Mouse (Mus musculus): Measurements from ENCODE around the gene Tusc2. TPM values are rescaled to one million over a fixed set of nuclear protein-coding genes. Genes with fewer than 3 reads are reported as not detected.

Gene Tusc2
- total and polyA plus RNA-seq, 3 experiments, result 31.7 to 45.8 (median 39.1) TPM

- no peaks in the 10 kb centered on the region for H3K79me2 ChIP-seq (replicated peaks; ENCODE audit: control insufficient read depth, insufficient read depth, low read length)
- DNase-seq, result no peak
- no peaks in the 10 kb centered on the region for H3K36me3 ChIP-seq (ENCODE audit: control insufficient read depth, insufficient read depth, low read length)
- no peaks in the 10 kb centered on the region for H3K27me3 ChIP-seq (ENCODE audit: control insufficient read depth, insufficient read depth, low read length)
- WGBS, result 67% methylated on average over 23 of the region's 23 CpGs
- intact Hi-C loops (cut with DNase I), result no loop called here
- H3K27ac ChIP-seq, result no peak overlapping the region; the same call in 1 of the 2 replicates
- no peak for TF ChIP-seq EP300 (IDR thresholded peaks at IDR 0.05; ENCODE audit: insufficient read depth, low read depth, low read length)
- no peak for TF ChIP-seq CTCF (IDR thresholded peaks at IDR 0.05)
- TF ChIP-seq POLR2A (IDR thresholded peaks at IDR 0.05; ENCODE audit: insufficient read depth, low read depth, low read length), result no peak
- peaks cover 15% of the 10 kb centered on the region for H3K4me1 ChIP-seq (ENCODE audit: control insufficient read depth, insufficient read depth, low read length)
- H3K9ac ChIP-seq (ENCODE audit: low read depth, low read length), result no peak overlapping the region; the same call in 1 of the 2 replicates
- no peak overlapping the region; the same call in 1 of the 2 replicates for H3K4me3 ChIP-seq
These were observed 12.5 kb upstream of the Tusc2 start for GRCm38 (mm10) chr9:107550491-107551116.

GRCm38 (mm10) chr9:107551117-107551889, 11.8 kb upstream of the Tusc2 start, which contains the start of gene Rassf1:
Gene Rassf1 (plus strand): TSS chr9:107551555.
- peaks cover 14% of the 10 kb centered on the region for H3K4me1 ChIP-seq (ENCODE audit: control insufficient read depth, insufficient read depth, low read length)
- peak within 1 kb of the TSS; percentile 86 for H3K9ac ChIP-seq (ENCODE audit: low read depth, low read length)
- no peaks in the 10 kb centered on the region for H3K79me2 ChIP-seq (replicated peaks; ENCODE audit: control insufficient read depth, insufficient read depth, low read length)
- intact Hi-C loops (cut with DNase I), result no loop called here
- TF ChIP-seq POLR2A (IDR thresholded peaks at IDR 0.05; ENCODE audit: insufficient read depth, low read depth, low read length), result peak; percentile 44; the same call in 1 of the 2 replicates
- TF ChIP-seq CTCF (IDR thresholded peaks at IDR 0.05), result no peak
- 0 out of 2 replicates have a peak, but pooled peaks have one; percentile 27 for TF ChIP-seq EP300 (IDR thresholded peaks at IDR 0.05; ENCODE audit: insufficient read depth, low read depth, low read length)
- H3K4me3 ChIP-seq, result peak within 1 kb of the TSS; percentile 51
- H3K27me3 ChIP-seq (ENCODE audit: control insufficient read depth, insufficient read depth, low read length), result no peaks in the 10 kb centered on the region
- H3K36me3 ChIP-seq (ENCODE audit: control insufficient read depth, insufficient read depth, low read length), result no peaks in the 10 kb centered on the region
- 5% methylated on average over 63 of the region's 63 CpGs for WGBS
- peak; percentile 83 to 86 for DNase-seq
- H3K27ac ChIP-seq, result peak within 1 kb of the TSS; percentile 59

- no peak for TF ChIP-seq POLR2A (IDR thresholded peaks at IDR 0.05; ENCODE audit: insufficient read depth, low read depth, low read length)
- no peak for TF ChIP-seq EP300 (IDR thresholded peaks at IDR 0.05; ENCODE audit: insufficient read depth, low read depth, low read length)
- no peak for TF ChIP-seq CTCF (IDR thresholded peaks at IDR 0.05)
- intact Hi-C loops (cut with DNase I), result no loop called here
- Histone ChIP-seq H3K27ac (peak overlapping the region; percentile 59), H3K4me1 (ENCODE audit: control insufficient read depth, insufficient read depth, low read length) (peaks cover 17% of the 10 kb centered on the region), H3K79me2 (replicated peaks; ENCODE audit: control insufficient read depth, insufficient read depth, low read length) (peaks cover 3% of the 10 kb centered on the region), H3K4me3 (peak overlapping the region; percentile 51), H3K9ac (ENCODE audit: low read depth, low read length) (peak overlapping the region; percentile 86), H3K36me3 (ENCODE audit: control insufficient read depth, insufficient read depth, low read length) (peaks cover 4% of the 10 kb centered on the region; the same call in 1 of the 2 replicates), H3K27me3 (ENCODE audit: control insufficient read depth, insufficient read depth, low read length) (no peaks in the 10 kb centered on the region)
- no peak for DNase-seq
- 36% methylated on average over 8 of the region's 8 CpGs for WGBS
These were observed 11.1 kb upstream of the Tusc2 start for GRCm38 (mm10) chr9:107551890-107552355.

GRCm38 (mm10) chr9:107552690-107553393, 10.2 kb upstream of the Tusc2 start:
- WGBS, result 84% methylated on average over 5 of the region's 5 CpGs
- H3K4me1 ChIP-seq (ENCODE audit: control insufficient read depth, insufficient read depth, low read length), result peaks cover 16% of the 10 kb centered on the region
- no peak overlapping the region for H3K9ac ChIP-seq (ENCODE audit: low read depth, low read length)
- TF ChIP-seq POLR2A (IDR thresholded peaks at IDR 0.05; ENCODE audit: insufficient read depth, low read depth, low read length) (no peak), CTCF (IDR thresholded peaks at IDR 0.05) (no peak), EP300 (IDR thresholded peaks at IDR 0.05; ENCODE audit: insufficient read depth, low read depth, low read length) (no peak)
- DNase-seq, result no peak
- H3K27ac ChIP-seq, result no peak overlapping the region
- no peak overlapping the region for H3K4me3 ChIP-seq
- no peaks in the 10 kb centered on the region for H3K27me3 ChIP-seq (ENCODE audit: control insufficient read depth, insufficient read depth, low read length)
- intact Hi-C loops (cut with DNase I), result no loop called here
- H3K36me3 ChIP-seq (ENCODE audit: control insufficient read depth, insufficient read depth, low read length), result peaks cover 10% of the 10 kb centered on the region
- H3K79me2 ChIP-seq (replicated peaks; ENCODE audit: control insufficient read depth, insufficient read depth, low read length), result peaks cover 3% of the 10 kb centered on the region

GRCm38 (mm10) chr9:107553541-107554318, 9.3 kb upstream of the Tusc2 start:
- Histone ChIP-seq H3K4me3 (peak overlapping the region; percentile 60), H3K9ac (ENCODE audit: low read depth, low read length) (peak overlapping the region; percentile 74), H3K79me2 (replicated peaks; ENCODE audit: control insufficient read depth, insufficient read depth, low read length) (peaks cover 5% of the 10 kb centered on the region), H3K27me3 (ENCODE audit: control insufficient read depth, insufficient read depth, low read length) (no peaks in the 10 kb centered on the region), H3K4me1 (ENCODE audit: control insufficient read depth, insufficient read depth, low read length) (peaks cover 16% of the 10 kb centered on the region), H3K36me3 (ENCODE audit: control insufficient read depth, insufficient read depth, low read length) (peaks cover 14% of the 10 kb centered on the region), H3K27ac (peak overlapping the region; percentile 85)
- WGBS, result 10% methylated on average over 37 of the region's 37 CpGs
- intact Hi-C loops (cut with DNase I), result loop anchor here (2.0 kb wide), 1 partner anchor 15 kb away; no protein-coding TSS in a partner anchor
- TF ChIP-seq POLR2A (IDR thresholded peaks at IDR 0.05; ENCODE audit: insufficient read depth, low read depth, low read length) (no peak), CTCF (IDR thresholded peaks at IDR 0.05) (no peak), EP300 (IDR thresholded peaks at IDR 0.05; ENCODE audit: insufficient read depth, low read depth, low read length) (no peak)
- peak in 1 of 2 experiments; percentile 64 for DNase-seq

Measured in heart, adult 2 months (tissue).